Mouse (Mus musculus): ENCODE measurements around the gene Umps.
A peak's percentile ranks its signal among the peaks of the same experiment; 100 is the strongest.

Umps gene

DNA sequence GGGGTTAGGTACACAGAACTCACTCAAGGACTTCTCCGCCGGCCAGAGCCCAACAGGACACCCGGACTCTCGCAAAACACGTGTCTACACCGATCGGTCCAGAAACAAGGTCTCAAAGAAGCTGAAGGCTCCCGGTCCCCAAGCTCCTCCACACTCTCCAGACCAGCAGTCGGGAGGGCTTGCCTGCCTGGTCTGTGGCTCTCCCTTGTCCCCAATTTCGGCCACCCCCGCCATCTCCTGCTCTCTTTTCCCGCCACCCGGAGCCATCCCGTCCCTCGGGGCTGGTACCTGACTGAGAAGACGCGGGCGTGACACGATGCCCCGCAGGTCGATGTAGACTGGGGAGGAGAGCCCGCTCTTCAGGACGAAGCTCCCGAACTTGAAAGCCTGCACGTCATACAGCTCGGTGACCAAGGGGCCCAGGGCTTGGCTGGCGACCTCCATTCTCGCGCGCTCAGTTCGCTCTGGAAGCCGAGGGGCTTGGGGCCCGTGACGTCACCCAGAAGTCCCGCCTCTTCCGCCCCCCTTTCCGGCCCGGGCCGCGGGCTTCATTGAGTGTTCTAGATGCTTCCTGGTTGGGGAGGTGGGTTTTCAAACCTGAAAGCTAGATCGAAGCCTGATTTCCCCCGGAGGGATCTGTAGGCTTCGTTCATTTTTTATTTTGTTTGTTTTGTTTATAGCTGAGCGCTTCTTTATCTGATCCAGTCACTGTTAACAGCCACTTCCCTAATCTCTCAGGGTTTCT is at the start of gene Umps:
Umps (minus strand) TSS at position 501 of the 745 bp plus-strand sequence.
- DNase-seq, result peak; percentile 84

- DNase-seq, result no peak
Observed at GRCm38 (mm10) chr16:34011991-34012845, 45.4 kb upstream of the Umps start.

DNA sequence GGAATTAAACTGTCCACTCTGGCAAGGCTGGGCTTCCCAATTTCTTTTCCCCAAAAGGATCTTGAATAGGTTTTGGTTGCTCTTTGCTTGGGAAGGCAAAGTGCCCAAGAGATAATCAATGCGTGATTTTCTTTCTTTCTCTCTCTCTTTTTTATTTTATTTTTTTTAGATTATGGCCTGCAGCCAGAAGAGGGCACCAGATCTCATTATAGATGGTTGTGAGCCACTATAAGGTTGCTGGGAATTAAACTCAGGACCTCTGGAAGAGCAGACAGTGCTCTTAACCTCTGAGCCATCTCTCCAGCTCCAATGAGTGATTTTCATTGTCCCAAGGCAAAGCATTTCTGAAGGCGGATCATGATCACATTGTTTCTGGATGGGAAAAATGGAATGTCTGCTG is 42.7 kb upstream of the Umps start:
- no peak for DNase-seq

DNA sequence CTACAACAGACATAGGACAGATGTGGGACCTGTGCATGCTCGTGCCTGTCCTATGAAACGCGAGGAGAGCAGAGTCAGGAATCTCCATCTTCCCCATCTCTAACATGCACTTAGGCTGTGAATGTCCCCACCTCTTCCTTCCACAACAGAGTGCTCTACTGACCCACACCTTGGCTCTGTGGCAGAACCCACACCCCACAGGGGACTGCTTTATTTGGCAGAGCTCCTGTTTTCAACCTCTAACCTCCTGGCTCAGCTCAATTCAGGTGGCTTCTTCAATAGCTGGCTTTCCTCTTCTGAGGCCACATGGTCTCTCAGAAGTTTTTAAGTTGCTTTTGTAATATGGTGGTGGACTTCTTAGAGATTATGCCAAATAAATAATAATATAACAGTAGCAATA is 39.1 kb upstream of the Umps start:
- DNase-seq, result no peak

- DNase-seq, result no peak
Observed at GRCm38 (mm10) chr16:34004128-34004578, 37.3 kb upstream of the Umps start.

DNA sequence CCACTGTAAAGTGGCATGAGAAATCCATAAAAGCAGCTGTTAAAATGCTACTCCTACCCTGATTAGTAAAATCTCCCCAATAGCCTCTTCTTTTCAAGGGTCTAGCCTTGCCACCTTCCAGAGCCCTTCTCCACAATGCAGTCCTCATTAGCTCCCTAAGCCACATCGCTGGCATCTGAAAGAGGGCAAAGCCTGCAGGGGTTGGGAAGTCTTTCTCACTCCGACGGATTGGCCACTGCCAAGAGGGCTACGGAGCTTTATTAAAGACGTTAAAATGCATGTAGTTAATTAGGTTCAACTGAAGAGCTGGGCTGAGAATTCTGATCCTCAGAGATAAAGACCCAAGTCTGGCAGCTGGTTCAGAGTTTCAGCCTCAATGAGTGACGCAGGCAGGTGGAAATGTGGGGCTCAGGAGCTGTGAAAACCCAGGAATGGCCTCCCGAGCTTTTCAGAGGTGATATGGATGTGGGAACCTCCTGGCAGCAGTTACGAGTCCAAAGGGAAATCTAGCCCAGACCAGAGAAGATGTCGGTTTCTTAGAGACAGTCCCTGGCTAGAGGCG is 36.8 kb upstream of the Umps start:
- no peak for DNase-seq

DNA sequence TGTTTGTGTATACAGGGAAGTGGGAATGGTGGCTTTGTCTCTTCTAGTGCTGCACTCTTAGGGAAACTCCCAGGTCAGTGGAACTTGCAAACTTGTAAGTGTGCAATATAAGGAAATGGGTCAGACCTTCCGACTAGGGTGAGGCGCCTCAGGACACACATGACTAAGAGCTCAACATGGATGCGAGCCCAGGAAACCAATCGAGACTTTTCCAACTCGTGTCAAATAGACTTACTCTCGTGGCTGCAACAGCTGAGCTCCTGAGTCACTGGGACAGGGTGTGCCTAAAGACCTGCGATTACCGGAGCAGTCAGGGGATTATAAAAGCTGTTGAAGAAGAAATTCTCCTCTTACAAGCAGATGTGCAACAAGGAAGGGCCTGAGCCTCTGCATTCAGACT is 33.9 kb upstream of the Umps start:
- no peak for DNase-seq

GRCm38 (mm10) chr16:33999388-33999787 is 32.5 kb upstream of the Umps start:
- peak; percentile 36 for DNase-seq

DNA sequence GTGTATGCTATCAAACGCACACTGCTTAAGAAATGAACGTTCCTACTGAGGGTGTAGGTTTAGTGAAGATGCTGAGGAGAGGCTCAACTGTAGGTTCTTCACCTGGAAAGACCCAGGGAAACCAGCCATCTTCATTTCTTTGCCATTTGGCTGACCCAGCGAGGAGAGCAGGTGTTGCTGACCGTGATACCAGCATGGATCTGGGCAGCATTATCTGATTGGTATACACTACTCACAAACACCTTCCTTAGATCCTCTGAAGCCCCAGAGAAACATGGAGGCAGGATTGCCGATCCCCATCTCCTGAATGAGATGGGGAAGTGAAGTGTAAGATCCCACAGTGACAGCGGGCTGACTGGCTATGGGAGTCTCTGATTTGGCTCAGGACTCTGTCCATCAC is 31.2 kb upstream of the Umps start:
- peak; percentile 58 for DNase-seq

GRCm38 (mm10) chr16:33996030-33996429 is 29.2 kb upstream of the Umps start:
- peak; percentile 62 for DNase-seq

GRCm38 (mm10) chr16:33995496-33995895 is 28.7 kb upstream of the Umps start:
- DNase-seq, result peak; percentile 34

DNA sequence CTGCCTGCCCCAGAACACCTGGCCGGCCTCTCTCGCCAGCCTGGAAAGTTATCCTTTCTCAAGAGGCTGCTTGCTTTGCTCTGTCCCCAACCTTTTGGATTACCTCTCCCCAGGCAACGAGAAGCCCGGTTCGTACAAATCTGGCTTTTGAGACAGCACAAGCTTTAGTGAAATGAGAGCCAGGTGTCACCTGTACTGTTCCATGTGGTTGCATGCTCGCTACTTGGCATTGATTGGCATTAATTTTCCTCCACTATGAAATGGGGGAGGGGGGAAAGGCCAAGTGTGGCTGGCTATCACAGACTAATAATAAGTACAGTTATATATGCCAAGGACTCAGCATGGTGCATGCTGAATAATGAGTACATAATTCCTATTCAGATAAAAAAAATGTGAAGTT is 27.5 kb upstream of the Umps start:
- DNase-seq, result peak; percentile 29

DNA sequence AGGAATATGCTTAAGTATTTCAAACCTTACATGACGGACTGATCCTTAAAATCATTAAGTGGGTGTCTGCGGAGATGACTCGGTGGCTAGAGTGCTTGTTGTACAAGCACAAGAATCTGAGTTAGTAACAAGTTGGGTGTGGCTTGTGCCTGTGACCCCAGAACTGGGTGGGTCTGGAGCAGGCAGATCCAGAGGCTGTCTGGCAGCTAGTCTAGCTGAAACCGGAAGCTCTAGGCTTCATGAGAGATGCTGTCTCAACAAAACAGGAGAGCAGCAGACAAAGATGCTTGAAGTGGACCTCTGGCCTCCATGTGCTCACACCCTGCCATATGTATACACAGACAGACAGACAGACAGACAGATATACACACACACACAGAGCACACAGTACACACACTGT is 23.9 kb upstream of the Umps start:
- DNase-seq, result no peak

DNA sequence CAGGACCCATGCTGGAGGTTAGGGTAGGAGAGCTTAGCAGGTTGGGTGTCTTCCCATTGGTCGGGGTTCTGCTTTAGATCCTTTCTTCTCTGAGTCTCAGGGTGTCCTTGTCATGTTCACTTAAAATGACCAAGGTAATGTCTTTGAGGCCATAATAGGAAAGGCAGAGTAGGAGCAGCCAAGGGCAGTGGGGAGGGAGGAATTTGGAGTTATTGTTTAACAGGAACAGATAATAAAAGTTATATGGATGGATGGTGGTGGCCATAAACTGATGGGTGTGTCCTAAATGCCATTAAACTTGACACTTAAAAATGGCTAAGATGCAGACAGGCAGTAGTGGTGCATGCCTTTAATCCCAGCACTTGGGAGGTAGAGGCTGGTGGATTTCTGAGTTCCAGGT is 22.3 kb upstream of the Umps start:
- no peak for DNase-seq

DNA sequence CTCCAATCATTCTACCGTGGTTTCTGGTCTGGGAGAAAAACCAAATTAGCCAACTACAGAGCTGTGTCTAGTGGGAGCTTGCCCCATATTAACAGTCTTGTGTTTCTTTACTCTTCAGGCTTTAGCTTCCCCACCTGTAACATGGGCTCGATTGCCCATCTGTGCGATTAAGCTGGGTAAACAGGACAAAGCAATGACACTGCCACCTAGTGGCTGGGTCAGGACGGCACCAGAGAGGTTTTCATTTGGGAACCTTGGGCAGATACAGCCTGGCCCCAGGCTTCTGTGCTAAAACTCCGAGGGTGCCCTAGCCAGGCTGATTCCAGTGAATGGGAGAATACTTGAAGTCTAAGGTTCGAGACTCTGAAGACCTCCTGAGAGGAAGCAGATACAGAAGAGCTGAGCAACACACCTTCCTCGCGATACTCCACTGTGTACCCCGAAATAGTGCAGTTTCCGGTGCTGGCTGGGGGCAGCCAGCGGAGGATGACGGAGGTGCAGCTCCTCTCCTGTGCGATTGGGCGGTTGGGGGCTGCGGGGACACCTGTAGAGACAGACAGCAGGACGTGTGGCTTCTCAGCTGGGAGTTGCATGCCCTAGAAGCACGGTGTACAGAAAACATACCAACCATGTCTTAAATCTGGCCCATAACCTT is 21.6 kb upstream of the Umps start:
- peak; percentile 35 for DNase-seq

DNA sequence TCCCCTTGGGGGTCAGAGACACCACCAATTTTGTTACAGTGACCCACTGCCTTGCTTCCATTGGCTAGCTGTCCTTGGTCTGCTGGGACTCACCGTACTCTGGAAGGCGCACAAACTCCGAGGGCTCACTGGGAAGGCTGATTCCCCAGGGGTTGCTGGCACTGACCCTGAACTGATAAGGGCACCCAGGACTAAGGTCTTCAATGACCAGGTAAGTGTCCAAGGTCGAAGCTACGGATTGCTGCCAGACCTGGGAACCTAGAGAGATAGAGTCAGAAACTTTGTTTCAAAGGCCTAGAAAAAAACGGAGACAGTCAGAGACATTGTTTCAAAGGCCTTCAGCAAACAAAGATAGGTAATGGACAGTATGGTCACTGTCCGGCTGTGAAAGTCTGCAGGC is 20.2 kb upstream of the Umps start:
- no peak for DNase-seq

GRCm38 (mm10) chr16:33985372-33985771 is 18.5 kb upstream of the Umps start:
- no peak for DNase-seq

GRCm38 (mm10) chr16:33983712-33984111 is 16.9 kb upstream of the Umps start:
- DNase-seq, result no peak

- DNase-seq, result no peak
Observed at GRCm38 (mm10) chr16:33979855-33980254, 13.0 kb upstream of the Umps start.

DNA sequence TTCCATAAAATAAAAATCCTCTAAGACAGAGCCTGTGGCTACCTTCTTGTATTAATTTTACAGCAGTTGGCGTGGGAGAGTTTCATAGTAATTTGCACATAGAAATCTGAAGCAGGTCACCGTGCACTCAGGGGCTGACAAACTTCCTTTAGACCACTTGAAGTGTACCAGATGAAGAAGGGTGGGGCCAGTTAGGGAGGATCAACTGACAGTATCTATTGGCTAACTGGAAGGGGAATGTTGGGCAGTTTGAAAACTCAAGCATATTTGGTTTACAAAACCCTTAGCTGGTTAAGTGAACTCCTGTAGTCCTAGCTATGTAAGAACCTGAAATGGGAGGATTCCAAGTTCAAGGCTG is 424 bp upstream of the Umps start:
- DNase-seq, result no peak

DNA sequence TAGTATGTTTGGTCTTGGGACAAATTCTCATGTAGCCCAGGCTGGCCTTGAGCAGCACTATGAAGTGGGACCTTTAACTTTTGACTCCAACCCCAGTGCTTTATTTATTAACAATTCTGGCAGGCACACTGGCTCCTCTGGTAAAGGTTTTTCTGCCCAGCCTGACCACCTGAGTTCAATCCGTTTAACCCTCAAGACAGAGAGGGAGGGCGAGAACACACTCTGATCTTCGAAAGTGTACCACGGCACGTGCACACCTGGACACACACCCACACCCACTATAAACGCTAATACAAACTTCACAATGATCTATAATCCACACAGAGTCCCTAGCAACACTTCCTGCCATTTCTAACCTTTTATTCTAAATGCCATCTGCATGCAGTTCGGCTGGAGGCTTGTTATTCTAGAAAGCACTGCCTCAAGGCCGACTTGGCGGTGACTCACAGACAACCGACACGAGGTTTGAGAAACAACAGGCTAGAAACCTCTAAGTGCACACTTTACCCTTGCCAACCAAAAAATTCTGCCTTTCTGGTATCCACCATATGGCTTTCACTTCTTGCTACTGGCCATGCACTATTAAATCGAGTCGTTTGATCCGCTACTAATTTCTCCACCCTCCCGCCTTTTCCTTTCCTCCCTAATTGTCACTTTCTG is 830 bp downstream of the Umps start:
- no peak for DNase-seq

- DNase-seq, result no peak
Observed at GRCm38 (mm10) chr16:33963509-33963908, 3.3 kb downstream of the Umps start.

DNA sequence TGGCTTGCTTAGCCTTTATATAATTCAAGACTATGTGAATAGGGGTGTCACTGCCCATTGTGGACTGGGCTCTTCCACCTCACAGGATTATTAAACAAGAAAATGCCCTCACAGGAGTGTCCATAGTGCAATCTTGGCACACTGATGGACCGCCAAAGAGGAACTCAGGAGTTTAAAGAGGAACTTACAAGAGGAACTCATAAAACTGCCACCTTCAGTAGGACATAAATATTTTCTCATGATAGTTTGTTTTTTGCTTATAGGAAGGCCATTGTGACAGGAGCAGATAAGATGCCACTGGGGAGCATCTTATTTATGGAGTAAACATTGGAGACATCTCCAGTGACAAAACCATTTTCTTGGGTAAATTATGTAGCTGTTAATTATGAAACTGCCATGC is 12.0 kb downstream of the Umps start:
- no peak for DNase-seq

All from cerebellum, adult 9-10 months (tissue).